Mouse (Mus musculus) gastrocnemius, postnatal 25 days (tissue): ENCODE data around the gene Atpif1. TPM values are rescaled to one million over a fixed set of nuclear protein-coding genes. Genes with fewer than 3 reads are reported as not detected.
"Not testable (repeated sequence)": the region's sequence is repeated elsewhere in the genome, so short reads cannot be mapped to it uniquely, and the experiment has no call there.

Experiments
- DNase-seq: peaks from one replicate; pipeline ENCODE4 v3.0.0; 2022
- total RNA-seq, 2 experiments: library from RNA; stranded (reverse); gene quantifications; 1 replicate in 1 of 2; 2 replicates in 1 of 2; pipeline ENCODE4 v1.2.3; 2021

Gene Atpif1
- total RNA-seq, 2 experiments from 2014 or later = 46.3 to 58.5 TPM

- DNase-seq = no peak
Measured at GRCm38 (mm10) chr4:132491057-132491456, 42.4 kb downstream of the Atpif1 start.

GRCm38 (mm10) chr4:132490273-132491010 lies 43.0 kb downstream of the Atpif1 start:
- no peak for DNase-seq

- DNase-seq = no peak
Measured at GRCm38 (mm10) chr4:132488976-132489375, 44.5 kb downstream of the Atpif1 start.

- DNase-seq = no peak
Measured at GRCm38 (mm10) chr4:132488521-132488920, 44.9 kb downstream of the Atpif1 start.

GRCm38 (mm10) chr4:132484820-132485219 lies 48.6 kb downstream of the Atpif1 start:
- DNase-seq = no peak

GRCm38 (mm10) chr4:132484231-132484630 lies 49.2 kb downstream of the Atpif1 start:
- no peak for DNase-seq

GRCm38 (mm10) chr4:132482956-132483608 lies 50.4 kb downstream of the Atpif1 start:
- DNase-seq = no peak

- not testable (repeated sequence) for DNase-seq
Measured at GRCm38 (mm10) chr4:132482104-132482503, 51.4 kb downstream of the Atpif1 start.

Other genes starting within 250 kb of the Atpif1 start
- gene Rab42, start 230.3 kb downstream of the Atpif1 start, total RNA-seq = under 1 TPM in 1 of 2 experiments, not detected in 1; 0.48 TPM
- gene Trnau1ap, start 204.1 kb downstream of the Atpif1 start, total RNA-seq = 10 to 100 TPM in 1 of 2 experiments, 1 to 10 TPM in 1; 9.9 to 10.4 TPM
- gene Rcc1, start 180.1 kb downstream of the Atpif1 start, total RNA-seq = 1 to 10 TPM; 6.5 to 6.6 TPM
- gene Phactr4, start 111.2 kb downstream of the Atpif1 start, total RNA-seq = 10 to 100 TPM; 10.3 to 10.6 TPM
- gene Med18, start 69.7 kb downstream of the Atpif1 start, total RNA-seq = 1 to 10 TPM; 2.6 to 4.3 TPM
- gene Sesn2, start 23.2 kb downstream of the Atpif1 start, total RNA-seq = 1 to 10 TPM; 1.9 to 2.3 TPM
- 10 to 100 TPM; 43.5 to 44.5 TPM for gene Dnajc8, start 1.9 kb upstream of the Atpif1 start, total RNA-seq
- gene Ptafr, start 30.4 kb upstream of the Atpif1 start, total RNA-seq = 1 to 10 TPM; 1.0 to 1.1 TPM
- 10 to 100 TPM; 11.1 to 11.5 TPM for gene Eya3, start 105.3 kb upstream of the Atpif1 start, total RNA-seq
- 1 to 10 TPM; 1.0 to 1.4 TPM for gene Xkr8, start 198.9 kb upstream of the Atpif1 start, total RNA-seq
- gene Smpdl3b, start 223.6 kb upstream of the Atpif1 start, total RNA-seq = 1 to 10 TPM in 1 of 2 experiments, under 1 TPM in 1; 0.59 to 1.0 TPM
- gene Rpa2, start 234.7 kb upstream of the Atpif1 start, total RNA-seq = 10 to 100 TPM; 11.2 to 12.4 TPM